Mouse (Mus musculus) midbrain, embryonic 10.5 days (tissue): ENCODE measurements around the gene Sh3gl1. TPM values are rescaled to one million over a fixed set of nuclear protein-coding genes. Genes with fewer than 3 reads are reported as not detected.

Experiments used
- polyA plus RNA-seq: library from polyadenylated mRNA; unstranded; fragments of >200 nt; fragmentation: Nextera tagmentation; extraction: Ambion mirVana; gene quantifications from 2 replicates; pipeline ENCODE4 v1.2.1, GENCODE M21; 2016

Sh3gl1 gene
- polyA plus RNA-seq, 1 experiment from 2014 or later, result 162 TPM

Other genes with a start within 250 kb of the Sh3gl1 start
- 8.5 and 10.3 TPM in 2 replicates for gene Zfp119a, start 157.7 kb downstream of the Sh3gl1 start, polyA plus RNA-seq
- 12.9 and 14.8 TPM in 2 replicates for gene Zfp959, start 144.5 kb downstream of the Sh3gl1 start, polyA plus RNA-seq
- 5.4 and 5.8 TPM in 2 replicates for gene Zfp119b, start 87.1 kb downstream of the Sh3gl1 start, polyA plus RNA-seq
- gene Ebi3, start 84.0 kb downstream of the Sh3gl1 start, polyA plus RNA-seq, result 2.1 and 2.3 TPM in 2 replicates
- 31.0 and 34.0 TPM in 2 replicates for gene Yju2, start 77.5 kb downstream of the Sh3gl1 start, polyA plus RNA-seq
- gene Shd, start 66.2 kb downstream of the Sh3gl1 start, polyA plus RNA-seq, result 68.4 and 103 TPM in 2 replicates
- 78.4 and 95.0 TPM in 2 replicates for gene Fsd1, start 50.1 kb downstream of the Sh3gl1 start, polyA plus RNA-seq
- gene Stap2, start 31.1 kb downstream of the Sh3gl1 start, polyA plus RNA-seq, result 5.2 and 5.5 TPM in 2 replicates
- gene Mpnd, start 30.9 kb downstream of the Sh3gl1 start, polyA plus RNA-seq, result 131 and 160 TPM in 2 replicates
- gene Chaf1a, start 3.8 kb upstream of the Sh3gl1 start, polyA plus RNA-seq, result 45.4 and 49.3 TPM in 2 replicates
- gene Ubxn6, start 38.4 kb upstream of the Sh3gl1 start, polyA plus RNA-seq, result 35.7 and 41.2 TPM in 2 replicates
- gene Hdgfl2, start 43.0 kb upstream of the Sh3gl1 start, polyA plus RNA-seq, result 188 and 191 TPM in 2 replicates
- gene Plin4, start 73.2 kb upstream of the Sh3gl1 start, polyA plus RNA-seq, result 0.04 and 0.11 TPM in 2 replicates
- 0.11 and 0.21 TPM in 2 replicates for gene Plin5, start 81.0 kb upstream of the Sh3gl1 start, polyA plus RNA-seq
- not detected in 2 replicates for gene Lrg1, start 85.4 kb upstream of the Sh3gl1 start, polyA plus RNA-seq
- gene Sema6b, start 103.7 kb upstream of the Sh3gl1 start, polyA plus RNA-seq, result 1.2 and 1.8 TPM in 2 replicates
- gene Tnfaip8l1, start 125.8 kb upstream of the Sh3gl1 start, polyA plus RNA-seq, result 7.2 and 8.4 TPM in 2 replicates
- gene Mydgf, start 147.3 kb upstream of the Sh3gl1 start, polyA plus RNA-seq, result 77.0 and 78.4 TPM in 2 replicates
- gene Dpp9, start 182.3 kb upstream of the Sh3gl1 start, polyA plus RNA-seq, result 45.6 and 46.9 TPM in 2 replicates
- gene Fem1a, start 220.2 kb upstream of the Sh3gl1 start, polyA plus RNA-seq, result 11.7 and 15.1 TPM in 2 replicates
- gene Ticam1, start 240.2 kb upstream of the Sh3gl1 start, polyA plus RNA-seq, result 2.4 and 3.1 TPM in 2 replicates